Mouse (Mus musculus) limb, embryonic 12.5 days (tissue): Measurements from ENCODE around the gene Ndufs7. TPM values are rescaled to one million over a fixed set of nuclear protein-coding genes. Genes with fewer than 3 reads are reported as not detected.
A peak's percentile ranks its signal among the peaks of the same experiment; 100 is the strongest.
"Not testable (repeated sequence)": the region's sequence is repeated elsewhere in the genome, so short reads cannot be mapped to it uniquely, and the experiment has no call there.

Source experiments
- ATAC-seq: fragments of 200-750 bp; cut with Nextera tagmentation; 2 replicates; pipeline ENCODE4 v1.8.0; 2017; ENCODE audit warnings: low read depth, moderate TSS enrichment; ENCODE audit not compliant: insufficient number of reproducible peaks, insufficient read depth, low FRiP score, low TSS enrichment
- H3K27ac ChIP-seq: fragments of 300-500 bp; sonication (generic); 2 replicates; pipeline ENCODE4 v1.5.1; 2016; ENCODE audit warnings: mild to moderate bottlenecking, moderate library complexity
- H3K27me3 ChIP-seq: fragments of 300-500 bp; sonication (generic); 2 replicates; pipeline ENCODE4 v1.6.1; 2016; ENCODE audit warnings: mild to moderate bottlenecking, moderate library complexity
- H3K36me3 ChIP-seq: fragments of 300-500 bp; sonication (generic); 2 replicates; pipeline ENCODE4 v1.6.1; 2016; ENCODE audit warnings: mild to moderate bottlenecking, moderate library complexity
- H3K4me1 ChIP-seq: fragments of 300-500 bp; sonication (generic); replicated peaks from 2 replicates; pipeline ENCODE4 v1.6.1; 2016
- H3K4me2 ChIP-seq: fragments of 300-500 bp; sonication (generic); 2 replicates; pipeline ENCODE4 v1.6.1; 2016; ENCODE audit warnings: mild to moderate bottlenecking, moderate library complexity
- H3K4me3 ChIP-seq: fragments of 300-500 bp; sonication (generic); replicated peaks from 2 replicates; pipeline ENCODE4 v1.5.1; 2016; ENCODE audit warnings: mild to moderate bottlenecking
- H3K9ac ChIP-seq: fragments of 300-500 bp; sonication (generic); replicated peaks from 2 replicates; pipeline ENCODE4 v1.6.1; 2016; ENCODE audit warnings: mild to moderate bottlenecking, moderate library complexity
- H3K9me3 ChIP-seq: fragments of 300-500 bp; sonication (generic); 2 replicates; pipeline ENCODE4 v1.6.1; 2016; ENCODE audit warnings: mild to moderate bottlenecking, moderate library complexity
- WGBS: fragments of 180-500 bp; shearing (Covaris S2); methylation state at CpG from one replicate; pipeline ENCODE4 v1.1.7; 2016; 5-methylcytosine and 5-hydroxymethylcytosine counted together
- polyA plus RNA-seq: library from polyadenylated mRNA; unstranded; fragments of >200 nt; fragmentation: Nextera tagmentation; extraction: Ambion mirVana; gene quantifications from 2 replicates; pipeline ENCODE4 v1.2.1, GENCODE M21; 2016

Ndufs7 gene
- polyA plus RNA-seq, 1 experiment from 2014 or later: 258 TPM

GRCm38 (mm10) chr10:80223137-80223536 lies 25.8 kb upstream of the Ndufs7 start:
- not testable (repeated sequence) for H3K27ac ChIP-seq, H3K4me3 ChIP-seq, H3K36me3 ChIP-seq, H3K9me3 ChIP-seq, H3K27me3 ChIP-seq, H3K4me2 ChIP-seq, ATAC-seq, H3K9ac ChIP-seq
- 86% methylated on average over 2 of the region's 2 CpGs for WGBS
- peaks cover 28% of the 10 kb centered on the region for H3K4me1 ChIP-seq

GRCm38 (mm10) chr10:80226071-80226415 lies 22.9 kb upstream of the Ndufs7 start:
- peaks cover 21% of the 10 kb centered on the region for H3K36me3 ChIP-seq
- H3K4me3 ChIP-seq: peak overlapping the region; percentile 93
- H3K27me3 ChIP-seq: no peaks in the 10 kb centered on the region
- peaks cover 50% of the 10 kb centered on the region for H3K4me1 ChIP-seq
- under 1% methylated on average over 14 of the region's 14 CpGs for WGBS
- peak overlapping the region; percentile 95 for H3K27ac ChIP-seq
- no peak for ATAC-seq
- H3K9ac ChIP-seq: 0 out of 2 replicates have a peak overlapping the region, but pooled peaks have one; percentile 38
- peak overlapping the region; percentile 91 for H3K4me2 ChIP-seq
- H3K9me3 ChIP-seq: no peaks in the 10 kb centered on the region

- WGBS: under 1% methylated on average over 73 of the region's 75 CpGs
- Histone ChIP-seq H3K4me3 (peak within 1 kb of the TSS; percentile 93), H3K4me1 (peaks cover 47% of the 10 kb centered on the region), H3K4me2 (peak within 1 kb of the TSS; percentile 91), H3K9ac (peak within 1 kb of the TSS; percentile 94), H3K27ac (peak within 1 kb of the TSS; percentile 95), H3K27me3 (no peaks in the 10 kb centered on the region), H3K36me3 (peaks cover 27% of the 10 kb centered on the region), H3K9me3 (no peaks in the 10 kb centered on the region)
- ATAC-seq: peak; percentile 98
These were observed 22.3 kb upstream of the Ndufs7 start, which contains the start of gene Mum1 for GRCm38 (mm10) chr10:80226416-80227165. TSS of gene Mum1 (plus strand) at chr10:80226434.

- H3K27ac ChIP-seq: peak overlapping the region; percentile 95
- H3K9ac ChIP-seq: peak overlapping the region; percentile 94
- no peak for ATAC-seq
- H3K9me3 ChIP-seq: no peaks in the 10 kb centered on the region
- WGBS: 4% methylated on average over 10 of the region's 10 CpGs
- H3K4me3 ChIP-seq: peak overlapping the region; percentile 93
- H3K27me3 ChIP-seq: no peaks in the 10 kb centered on the region
- peaks cover 32% of the 10 kb centered on the region for H3K36me3 ChIP-seq
- peak overlapping the region; percentile 91 for H3K4me2 ChIP-seq
- H3K4me1 ChIP-seq: peaks cover 48% of the 10 kb centered on the region
These were observed 21.8 kb upstream of the Ndufs7 start for GRCm38 (mm10) chr10:80227166-80227539.

- H3K4me1 ChIP-seq: peaks cover 57% of the 10 kb centered on the region
These were observed 20.8 kb upstream of the Ndufs7 start for GRCm38 (mm10) chr10:80227877-80228775.

GRCm38 (mm10) chr10:80236145-80236825 lies 12.6 kb upstream of the Ndufs7 start:
- H3K9me3 ChIP-seq: no peaks in the 10 kb centered on the region
- 96% methylated on average over 13 of the region's 13 CpGs for WGBS
- peaks cover 100% of the 10 kb centered on the region for H3K36me3 ChIP-seq
- no peak overlapping the region for H3K4me3 ChIP-seq
- no peak overlapping the region for H3K4me2 ChIP-seq
- H3K9ac ChIP-seq: no peak overlapping the region
- H3K27me3 ChIP-seq: no peaks in the 10 kb centered on the region
- no peak for ATAC-seq
- H3K4me1 ChIP-seq: peaks cover 24% of the 10 kb centered on the region
- H3K27ac ChIP-seq: no peak overlapping the region

More at GRCm38 (mm10) chr10:80227877-80228775, 20.8 kb upstream of the Ndufs7 start:
- no peak for ATAC-seq
- H3K36me3 ChIP-seq: peaks cover 42% of the 10 kb centered on the region
- H3K27me3 ChIP-seq: no peaks in the 10 kb centered on the region
- peak overlapping the region; percentile 95 for H3K27ac ChIP-seq
- no peaks in the 10 kb centered on the region for H3K9me3 ChIP-seq
- H3K4me3 ChIP-seq: peak overlapping the region; percentile 93
- H3K9ac ChIP-seq: peak overlapping the region; percentile 94
- WGBS: 58% methylated on average over 15 of the region's 15 CpGs
- H3K4me2 ChIP-seq: peak overlapping the region; percentile 91

GRCm38 (mm10) chr10:80237020-80237419 lies 11.9 kb upstream of the Ndufs7 start:
- no peak overlapping the region for H3K4me3 ChIP-seq
- H3K4me2 ChIP-seq: no peak overlapping the region
- peaks cover 100% of the 10 kb centered on the region for H3K36me3 ChIP-seq
- H3K27ac ChIP-seq: no peak overlapping the region
- WGBS: 90% methylated on average over 4 of the region's 4 CpGs
- H3K9me3 ChIP-seq: no peaks in the 10 kb centered on the region
- peaks cover 20% of the 10 kb centered on the region for H3K4me1 ChIP-seq
- ATAC-seq: no peak
- no peak overlapping the region for H3K9ac ChIP-seq
- H3K27me3 ChIP-seq: no peaks in the 10 kb centered on the region

- H3K9me3 ChIP-seq: no peaks in the 10 kb centered on the region
These were observed 10.6 kb upstream of the Ndufs7 start for GRCm38 (mm10) chr10:80238306-80238705.

GRCm38 (mm10) chr10:80239791-80240190 lies 9.1 kb upstream of the Ndufs7 start:
- 92% methylated on average over 6 of the region's 6 CpGs for WGBS

More at GRCm38 (mm10) chr10:80238306-80238705, 10.6 kb upstream of the Ndufs7 start:
- H3K4me3 ChIP-seq: no peak overlapping the region
- peaks cover 100% of the 10 kb centered on the region for H3K36me3 ChIP-seq
- H3K27ac ChIP-seq: no peak overlapping the region
- 92% methylated on average over 3 of the region's 3 CpGs for WGBS
- peaks cover 8% of the 10 kb centered on the region for H3K4me1 ChIP-seq
- no peaks in the 10 kb centered on the region for H3K27me3 ChIP-seq
- ATAC-seq: no peak
- no peak overlapping the region for H3K9ac ChIP-seq
- no peak overlapping the region for H3K4me2 ChIP-seq

GRCm38 (mm10) chr10:80242088-80242487 lies 6.8 kb upstream of the Ndufs7 start:
- Histone ChIP-seq H3K9me3 (no peaks in the 10 kb centered on the region), H3K4me1 (0 out of 2 replicates have a peak, but pooled peaks cover 5% of the 10 kb centered on the region), H3K36me3 (peaks cover 78% of the 10 kb centered on the region), H3K27ac (no peak overlapping the region), H3K4me2 (no peak overlapping the region), H3K27me3 (no peaks in the 10 kb centered on the region), H3K4me3 (no peak overlapping the region), H3K9ac (no peak overlapping the region)
- WGBS: 83% methylated on average over 9 of the region's 9 CpGs
- ATAC-seq: no peak

More at GRCm38 (mm10) chr10:80239791-80240190, 9.1 kb upstream of the Ndufs7 start:
- Histone ChIP-seq H3K9me3 (no peaks in the 10 kb centered on the region), H3K4me1 (0 out of 2 replicates have a peak, but pooled peaks cover under 1% of the 10 kb centered on the region), H3K4me2 (no peak overlapping the region), H3K27ac (no peak overlapping the region), H3K27me3 (no peaks in the 10 kb centered on the region), H3K9ac (no peak overlapping the region), H3K4me3 (no peak overlapping the region), H3K36me3 (peaks cover 100% of the 10 kb centered on the region)
- ATAC-seq: no peak
